Mouse (Mus musculus) left cerebral cortex, postnatal 36 days (tissue): ENCODE measurements around the gene Edn1. TPM values are rescaled to one million over a fixed set of nuclear protein-coding genes. Genes with fewer than 3 reads are reported as not detected.

ENCODE experiments used
- DNase-seq, 2 experiments: peaks; one replicate each; pipeline ENCODE4 v3.0.0; 2021 to 2022; ENCODE audit warnings: low spot score in 2 of 2, mixed read lengths in 1 of 2
- intact Hi-C: fragments of 180-260 bp; cut with DNase I; formaldehyde crosslinking; loops from one replicate; pipeline ENCODE4 v1.15.1; 2025
- total RNA-seq, 2 experiments: library from RNA; stranded (reverse); gene quantifications; 2 replicates each; pipeline ENCODE4 v1.2.3; 2021

Gene Edn1
- total RNA-seq, 2 experiments from 2014 or later, result 3.1 to 3.2 TPM

DNA sequence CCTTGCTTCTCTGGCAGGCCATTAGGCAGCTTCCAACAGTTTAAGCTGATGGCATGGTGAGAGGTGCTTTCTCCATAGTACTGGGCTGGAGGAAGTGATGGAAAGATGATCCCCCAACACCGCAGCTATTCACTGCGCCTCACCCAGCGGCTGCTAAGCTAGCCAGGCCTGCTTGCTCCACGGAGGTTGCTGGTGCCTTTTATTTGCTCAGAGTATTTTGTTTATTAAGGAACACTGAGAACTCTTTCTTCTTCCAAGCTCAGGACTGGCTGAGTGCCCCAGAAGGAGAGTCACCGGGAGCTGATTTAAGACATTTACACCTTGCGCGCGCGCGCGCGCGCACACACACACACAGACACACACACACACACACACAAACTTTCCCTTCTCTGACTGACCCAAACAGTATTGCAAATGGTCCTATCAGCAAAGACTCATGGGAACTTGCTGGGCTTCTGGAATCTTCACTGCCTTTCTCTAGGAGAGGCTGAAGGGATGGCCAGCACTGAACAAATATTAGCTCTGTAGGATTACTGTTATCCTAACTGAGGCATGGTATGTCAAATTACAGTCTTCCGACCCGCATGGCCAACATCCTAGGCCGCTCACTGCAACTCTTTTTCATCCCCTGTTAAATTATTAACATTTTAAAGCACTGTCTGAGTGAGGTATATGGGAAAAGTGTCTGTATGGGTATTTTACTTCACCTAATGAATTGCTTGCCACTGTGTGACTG, 7.3 kb downstream of the Edn1 start:
- intact Hi-C loops, result no loop called here
- DNase-seq, result no peak

DNA sequence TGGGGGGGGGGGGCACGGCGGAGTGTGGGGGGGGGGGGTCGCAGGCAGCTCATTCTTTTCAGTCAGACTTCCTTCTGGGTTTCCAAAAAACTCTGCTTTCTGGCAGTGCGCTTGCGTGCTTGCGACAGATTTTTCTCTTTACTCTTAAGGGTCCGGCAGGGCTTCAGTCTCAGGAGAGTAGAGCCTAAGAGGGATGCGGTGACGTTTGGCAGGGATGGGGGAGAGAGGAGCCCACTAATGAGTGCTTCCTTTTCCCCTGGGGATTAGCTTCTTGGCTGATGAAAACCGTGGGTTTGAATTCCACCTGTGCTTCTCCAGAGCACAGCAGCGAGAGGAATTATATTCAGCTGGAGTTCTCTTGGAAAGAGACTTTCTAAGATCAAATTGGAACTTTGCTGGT, 8.5 kb downstream of the Edn1 start:
- intact Hi-C loops, result no loop called here
- DNase-seq, result no peak

DNA sequence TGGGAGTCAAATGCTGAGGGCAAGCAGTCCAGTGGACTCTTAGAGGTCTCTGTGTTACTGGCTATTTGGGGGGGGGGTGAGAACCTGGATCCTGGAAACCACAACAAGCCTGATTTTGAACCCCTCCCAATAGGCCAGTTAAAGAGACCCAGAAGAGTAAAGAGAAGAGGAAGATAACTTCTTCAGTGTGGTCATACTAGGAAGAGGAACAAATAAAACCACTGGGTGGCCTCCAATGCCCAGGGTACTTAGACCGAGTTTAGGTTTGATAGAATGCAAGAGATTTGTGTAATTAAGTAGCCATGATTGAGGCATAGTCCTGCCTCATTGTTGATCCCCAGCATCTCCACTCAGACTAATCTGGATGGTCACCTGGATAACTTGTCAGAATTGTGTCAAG, 14.4 kb downstream of the Edn1 start:
- intact Hi-C loops, result no loop called here

DNA sequence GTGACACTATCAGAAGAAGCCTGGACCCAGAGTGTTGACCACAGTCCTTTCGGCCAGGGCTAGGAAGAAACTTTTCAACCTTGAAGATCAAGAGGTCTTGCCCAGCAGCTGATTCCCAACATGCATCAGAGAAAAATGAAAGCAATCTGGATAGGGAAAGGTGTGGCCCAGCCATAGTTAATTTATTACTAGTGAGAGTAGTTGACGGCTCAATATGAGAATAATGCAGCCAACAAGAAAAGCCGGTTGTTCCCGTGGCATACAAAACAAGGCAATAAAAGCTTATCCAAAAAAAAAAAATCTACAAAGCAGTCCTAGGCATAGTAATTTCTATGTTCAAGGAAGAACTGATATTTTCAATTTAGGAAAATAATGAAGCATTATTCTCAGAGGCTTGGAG, 16.5 kb downstream of the Edn1 start:
- no peak for DNase-seq
- intact Hi-C loops, result no loop called here

More for the DNA sequence above, 14.4 kb downstream of the Edn1 start:
- DNase-seq, result no peak

DNA sequence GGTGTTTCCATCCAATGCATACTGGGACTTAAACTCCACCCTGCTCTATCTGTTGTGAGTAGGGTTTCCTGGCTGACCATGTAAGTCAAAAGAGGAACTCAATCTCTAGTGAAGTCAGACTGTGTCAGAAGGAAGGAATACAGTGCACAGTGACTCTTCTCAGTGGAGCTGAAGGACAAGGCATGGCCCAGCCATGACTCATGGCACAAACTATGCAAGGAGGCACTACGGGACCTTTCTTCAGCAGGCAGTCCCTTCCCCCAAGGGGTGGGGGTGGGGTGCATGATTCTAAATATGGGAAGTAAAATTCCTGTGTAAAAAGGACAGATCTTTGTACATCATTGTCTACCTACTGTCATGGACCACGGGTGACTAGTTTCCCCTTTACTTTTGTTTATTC, 27.3 kb downstream of the Edn1 start:
- intact Hi-C loops, result no loop called here
- DNase-seq, result no peak

DNA sequence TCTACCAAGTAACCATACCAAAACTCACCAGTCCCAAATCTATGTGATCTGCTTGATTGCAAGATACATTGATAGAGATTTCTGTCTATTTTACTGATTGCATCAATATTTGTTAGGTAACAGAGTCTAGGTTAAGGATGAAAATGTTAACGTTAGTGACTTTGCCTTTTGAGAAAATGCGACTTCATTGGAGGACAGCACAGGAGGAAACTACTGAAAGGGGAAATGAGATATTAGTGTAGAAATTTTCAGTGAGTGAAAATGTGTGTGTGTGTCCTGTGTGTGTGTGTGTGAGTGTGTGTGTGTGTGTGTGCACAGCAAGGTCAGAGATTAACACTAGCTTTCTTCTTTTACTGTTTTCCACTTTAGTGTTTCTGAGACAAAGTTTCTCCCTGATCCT, 29.8 kb downstream of the Edn1 start:
- no peak for DNase-seq
- intact Hi-C loops, result no loop called here

DNA sequence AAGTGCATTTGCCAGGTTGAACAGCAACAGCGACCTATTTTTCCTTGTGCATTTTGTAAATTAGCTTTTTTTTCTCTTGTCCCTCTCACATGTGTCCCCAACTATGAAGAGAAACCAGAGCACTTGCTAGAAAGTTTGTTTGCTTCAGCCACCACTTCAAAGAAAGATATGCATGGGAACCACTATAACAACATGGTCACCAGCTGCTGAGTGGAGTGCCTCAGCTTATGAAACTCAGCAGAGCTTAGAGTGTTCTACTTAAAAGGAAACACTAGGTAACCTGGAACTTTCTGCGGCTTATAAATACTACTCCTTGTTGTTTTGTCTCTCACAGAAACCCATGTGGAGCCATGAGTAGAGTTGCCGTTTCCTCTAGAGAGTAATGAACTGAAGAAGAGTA, 33.7 kb downstream of the Edn1 start:
- intact Hi-C loops, result no loop called here
- no peak for DNase-seq

DNA sequence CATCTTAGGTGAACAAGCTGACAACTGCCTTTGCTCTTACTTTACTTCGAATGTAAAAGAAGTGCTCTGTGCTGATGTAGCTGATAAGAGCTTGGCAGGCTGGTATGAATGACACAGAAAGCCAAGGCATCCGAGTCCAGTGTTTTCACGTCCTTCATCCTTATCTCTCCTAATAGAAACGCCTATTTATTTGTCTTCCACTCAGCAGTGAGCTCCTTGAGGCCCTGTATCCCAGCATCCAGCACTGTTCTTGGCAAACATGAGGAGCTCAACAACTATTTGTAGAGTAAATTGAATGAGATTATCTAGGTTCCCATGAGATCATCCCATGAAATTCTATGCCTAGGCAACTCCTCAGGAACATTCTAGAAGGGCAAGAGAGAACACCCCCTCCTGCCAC, 35.1 kb downstream of the Edn1 start:
- intact Hi-C loops, result no loop called here
- DNase-seq, result no peak

DNA sequence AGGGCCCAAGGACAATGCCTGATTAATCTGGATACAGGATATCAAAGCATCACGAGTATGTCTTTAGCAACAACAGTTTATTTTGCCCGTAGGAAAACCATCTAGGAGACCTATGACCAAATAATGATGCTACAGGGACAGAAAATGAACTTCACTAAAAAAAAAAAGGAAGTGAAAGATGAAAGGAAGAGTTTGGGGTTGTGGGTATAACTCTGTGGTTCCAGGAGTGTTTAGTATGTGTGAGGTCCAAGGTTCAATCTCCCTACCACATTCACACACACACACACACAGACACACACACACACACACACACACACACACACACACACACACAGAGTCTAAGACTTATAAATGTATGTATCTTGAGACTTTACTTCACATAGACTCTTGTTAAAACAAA, 35.8 kb downstream of the Edn1 start:
- intact Hi-C loops, result no loop called here
- no peak for DNase-seq

DNA sequence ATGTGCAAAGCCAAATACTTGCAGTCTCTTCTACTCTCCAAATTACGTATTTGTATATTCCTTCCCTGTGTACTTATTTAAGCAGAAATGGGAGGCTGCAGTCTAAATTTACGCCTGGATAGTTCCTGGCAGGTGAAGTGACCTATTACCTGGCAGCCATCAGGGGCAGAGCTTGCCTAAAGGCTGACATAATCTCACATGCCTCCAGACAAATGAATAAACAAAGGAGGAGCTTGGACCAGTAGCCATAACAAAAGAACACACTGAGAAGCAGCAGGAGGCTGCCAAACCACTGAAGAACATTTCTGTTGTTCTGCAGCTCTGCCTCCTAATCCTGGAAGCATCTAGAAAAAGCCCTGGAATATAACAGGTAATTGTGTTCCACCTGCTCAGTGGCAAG, 38.2 kb downstream of the Edn1 start:
- intact Hi-C loops, result no loop called here
- no peak for DNase-seq

DNA sequence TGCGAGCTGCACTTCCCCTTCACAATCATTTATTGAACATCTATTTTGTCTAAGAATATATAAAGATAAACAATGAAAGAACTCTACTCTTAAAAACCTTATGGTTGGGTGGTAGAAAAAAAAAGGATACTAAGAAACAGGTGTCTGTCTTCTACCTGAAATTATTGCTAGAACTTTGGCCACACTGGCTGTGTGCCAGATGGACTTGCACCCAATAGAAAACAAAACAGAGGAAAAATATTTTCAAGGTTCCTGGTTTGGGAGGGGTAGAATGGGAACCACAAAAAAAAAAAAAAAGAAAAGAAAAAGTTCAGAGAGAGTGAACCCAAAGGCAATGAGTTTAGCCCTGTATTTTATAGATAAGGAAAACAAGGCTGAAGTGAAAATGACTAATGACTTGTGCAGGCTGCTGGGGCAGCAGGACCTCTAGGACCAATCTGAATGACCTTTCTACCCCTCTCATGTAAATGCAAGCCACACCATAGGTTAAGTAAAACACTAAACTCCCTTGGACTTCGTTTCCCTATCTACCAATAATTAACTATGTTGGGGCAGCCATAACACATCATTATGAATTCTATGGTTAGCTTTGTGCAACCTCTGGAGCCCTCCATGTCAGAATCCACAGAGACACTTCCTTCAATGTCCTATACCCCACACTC, 40.7 kb downstream of the Edn1 start:
- intact Hi-C loops, result no loop called here
- DNase-seq, result no peak

DNA sequence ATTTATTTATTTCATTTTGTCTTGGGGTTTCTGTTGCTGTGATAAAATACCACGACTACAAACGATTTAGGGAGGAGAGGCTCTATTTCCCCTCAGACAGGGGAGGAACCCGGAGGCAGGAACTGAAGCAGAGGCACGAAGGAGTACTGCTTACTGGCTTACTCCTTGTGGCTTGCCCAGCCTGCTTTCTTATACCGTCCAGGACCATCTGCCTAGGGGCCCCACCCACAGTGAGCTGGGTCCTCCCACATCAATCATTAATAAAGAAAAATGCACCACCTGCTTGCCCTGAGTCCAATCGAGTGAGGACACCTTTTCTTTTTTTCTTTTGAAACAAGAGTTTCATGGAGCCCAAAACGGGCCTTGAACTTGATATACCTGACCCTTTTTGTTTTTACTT, 44.2 kb downstream of the Edn1 start:
- DNase-seq, result no peak
- intact Hi-C loops, result no loop called here

DNA sequence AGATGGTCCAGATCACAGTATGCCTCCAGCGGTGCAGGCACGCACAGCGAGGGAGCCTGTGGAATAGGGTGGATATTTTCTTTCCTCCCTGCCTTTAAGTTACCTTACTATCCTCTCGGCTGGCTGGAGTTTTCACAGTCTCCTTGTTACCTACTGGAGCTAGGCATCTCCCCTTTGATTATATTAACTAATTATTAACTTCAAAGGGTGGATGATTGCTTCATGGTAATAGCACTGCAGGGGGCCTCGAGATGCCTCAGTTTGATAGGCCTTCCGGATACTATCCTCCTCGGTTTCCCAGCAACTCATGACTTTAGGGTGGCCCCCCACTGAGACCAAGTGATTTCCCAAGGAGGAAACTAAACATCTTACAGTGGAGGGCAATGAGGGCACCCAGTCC, 45.1 kb downstream of the Edn1 start:
- intact Hi-C loops, result no loop called here
- no peak for DNase-seq

DNA sequence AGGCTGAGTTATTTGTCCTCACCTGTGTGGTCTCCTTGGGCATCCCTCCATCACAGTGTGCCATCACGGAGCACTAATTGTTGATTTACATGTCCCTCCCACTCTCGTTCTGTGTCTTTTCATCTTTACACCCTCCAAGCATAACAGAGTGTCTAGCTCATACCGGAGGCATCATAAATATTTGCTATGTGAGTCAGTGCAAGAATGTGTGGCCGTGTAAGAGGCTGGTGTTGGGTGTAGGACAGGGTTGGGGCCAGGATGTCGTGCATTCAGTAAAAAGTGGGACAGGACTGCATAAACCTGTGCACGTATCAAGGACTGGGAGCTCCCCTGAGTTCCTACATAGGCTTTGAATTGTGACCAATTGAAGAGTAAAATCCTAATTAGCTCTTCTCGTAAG, 50.4 kb downstream of the Edn1 start:
- intact Hi-C loops, result no loop called here
- no peak for DNase-seq

Other genes with a start within 250 kb of the Edn1 start
- 10 to 100 TPM; 60.9 to 61.3 TPM for gene Hivep1, start 249.5 kb upstream of the Edn1 start, total RNA-seq